Mouse (Mus musculus) kidney, embryonic 16.5 days (tissue): Measurements from ENCODE around the gene Cd83. TPM values are rescaled to one million over a fixed set of nuclear protein-coding genes. Genes with fewer than 3 reads are reported as not detected.

ENCODE experiments used
- ATAC-seq: fragments of 200-750 bp; cut with Nextera tagmentation; 2 replicates; pipeline ENCODE4 v1.8.0; 2017; ENCODE audit warnings: moderate TSS enrichment; ENCODE audit not compliant: low FRiP score, low TSS enrichment
- H3K27ac ChIP-seq: fragments of 300-500 bp; sonication (generic); 2 replicates; pipeline ENCODE4 v1.5.1; 2014; ENCODE audit warnings: low read length
- H3K27me3 ChIP-seq: fragments of 300-500 bp; sonication (generic); 2 replicates; pipeline ENCODE4 v1.6.1; 2014; ENCODE audit warnings: low read length, control low read depth, mixed read lengths; ENCODE audit not compliant: insufficient read depth
- H3K36me3 ChIP-seq: fragments of 300-500 bp; sonication (generic); 2 replicates; pipeline ENCODE4 v1.6.1; 2014; ENCODE audit warnings: low read length, control low read depth, mixed read lengths; ENCODE audit not compliant: insufficient read depth
- H3K4me1 ChIP-seq: fragments of 300-500 bp; sonication (generic); 2 replicates; pipeline ENCODE4 v1.6.1; 2014; ENCODE audit warnings: low read length, control low read depth, mixed read lengths; ENCODE audit not compliant: insufficient read depth
- H3K4me2 ChIP-seq: fragments of 300-500 bp; sonication (generic); replicated peaks from 2 replicates; pipeline ENCODE4 v1.6.1; 2014; ENCODE audit warnings: low read depth, low read length
- H3K4me3 ChIP-seq: fragments of 300-500 bp; sonication (generic); 2 replicates; pipeline ENCODE4 v1.5.1; 2014; ENCODE audit warnings: mild to moderate bottlenecking, low read length
- H3K9ac ChIP-seq: fragments of 300-500 bp; sonication (generic); replicated peaks from 2 replicates; pipeline ENCODE4 v1.6.1; 2014; ENCODE audit warnings: low read length
- H3K9me3 ChIP-seq: fragments of 300-500 bp; sonication (generic); 2 replicates; pipeline ENCODE4 v1.6.1; 2016; ENCODE audit warnings: low read length, control low read depth
- WGBS: fragments of 180-500 bp; shearing (Covaris S2); extraction: QIAGEN DNeasy Blood & Tissue Kit; methylation state at CpG from one replicate; pipeline ENCODE4 v1.1.7; 2014; 5-methylcytosine and 5-hydroxymethylcytosine counted together
- polyA plus RNA-seq: library from polyadenylated mRNA; unstranded; fragments of >200 nt; fragmentation: Nextera tagmentation; extraction: Ambion mirVana; gene quantifications from 2 replicates; pipeline ENCODE4 v1.2.1, GENCODE M21; 2015

Cd83 gene
- polyA plus RNA-seq, 1 experiment from 2014 or later = 35.2 TPM

DNA sequence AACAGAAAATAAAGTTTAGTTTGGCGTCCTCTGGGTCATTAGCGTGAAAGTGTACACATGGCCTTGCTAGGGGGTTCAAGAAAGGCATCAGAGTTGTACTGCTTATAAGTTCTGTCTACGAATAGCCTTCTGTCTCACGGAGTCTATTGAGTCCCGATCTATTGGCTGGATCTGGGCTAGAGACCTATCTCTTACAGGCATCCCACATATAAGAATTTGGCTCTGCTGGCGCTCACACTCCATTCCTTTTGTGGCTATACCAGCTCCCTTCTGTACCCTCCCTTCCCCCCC is 34.4 kb downstream of the Cd83 start:
- Histone ChIP-seq H3K27ac (no peak overlapping the region), H3K36me3 (no peaks in the 10 kb centered on the region), H3K27me3 (no peaks in the 10 kb centered on the region), H3K4me1 (no peaks in the 10 kb centered on the region), H3K9me3 (peaks cover 6% of the 10 kb centered on the region; the same call in 1 of the 2 replicates), H3K4me2 (no peak overlapping the region), H3K4me3 (no peak overlapping the region), H3K9ac (no peak overlapping the region)
- ATAC-seq = no peak
- WGBS = 90% methylated on average over 6 of the region's 6 CpGs

- Histone ChIP-seq H3K36me3 (no peaks in the 10 kb centered on the region), H3K27me3 (no peaks in the 10 kb centered on the region), H3K27ac (no peak overlapping the region), H3K4me3 (no peak overlapping the region), H3K4me1 (no peaks in the 10 kb centered on the region), H3K4me2 (no peak overlapping the region), H3K9ac (no peak overlapping the region), H3K9me3 (peaks cover 5% of the 10 kb centered on the region; the same call in 1 of the 2 replicates)
- no peak for ATAC-seq
- 59% methylated on average over 8 of the region's 8 CpGs for WGBS
Measured at GRCm38 (mm10) chr13:43820071-43820470, 35.5 kb downstream of the Cd83 start.

GRCm38 (mm10) chr13:43822306-43822705 is 37.7 kb downstream of the Cd83 start:
- no peak overlapping the region for H3K4me3 ChIP-seq
- H3K4me2 ChIP-seq = no peak overlapping the region
- no peak for ATAC-seq
- no peaks in the 10 kb centered on the region for H3K27me3 ChIP-seq
- H3K27ac ChIP-seq = no peak overlapping the region
- no peaks in the 10 kb centered on the region for H3K9me3 ChIP-seq
- no peaks in the 10 kb centered on the region for H3K36me3 ChIP-seq
- H3K4me1 ChIP-seq = no peaks in the 10 kb centered on the region
- no peak overlapping the region for H3K9ac ChIP-seq
- 57% methylated on average over 4 of the region's 4 CpGs for WGBS

GRCm38 (mm10) chr13:43828648-43829047 is 44.1 kb downstream of the Cd83 start:
- H3K4me2 ChIP-seq = no peak overlapping the region
- no peak overlapping the region for H3K9ac ChIP-seq
- no peaks in the 10 kb centered on the region for H3K9me3 ChIP-seq
- no peak overlapping the region for H3K27ac ChIP-seq
- 66% methylated on average over 5 of the region's 5 CpGs for WGBS
- H3K4me3 ChIP-seq = no peak overlapping the region
- ATAC-seq = no peak
- H3K36me3 ChIP-seq = no peaks in the 10 kb centered on the region
- H3K27me3 ChIP-seq = no peaks in the 10 kb centered on the region
- 0 out of 2 replicates have a peak, but pooled peaks cover 4% of the 10 kb centered on the region for H3K4me1 ChIP-seq

DNA sequence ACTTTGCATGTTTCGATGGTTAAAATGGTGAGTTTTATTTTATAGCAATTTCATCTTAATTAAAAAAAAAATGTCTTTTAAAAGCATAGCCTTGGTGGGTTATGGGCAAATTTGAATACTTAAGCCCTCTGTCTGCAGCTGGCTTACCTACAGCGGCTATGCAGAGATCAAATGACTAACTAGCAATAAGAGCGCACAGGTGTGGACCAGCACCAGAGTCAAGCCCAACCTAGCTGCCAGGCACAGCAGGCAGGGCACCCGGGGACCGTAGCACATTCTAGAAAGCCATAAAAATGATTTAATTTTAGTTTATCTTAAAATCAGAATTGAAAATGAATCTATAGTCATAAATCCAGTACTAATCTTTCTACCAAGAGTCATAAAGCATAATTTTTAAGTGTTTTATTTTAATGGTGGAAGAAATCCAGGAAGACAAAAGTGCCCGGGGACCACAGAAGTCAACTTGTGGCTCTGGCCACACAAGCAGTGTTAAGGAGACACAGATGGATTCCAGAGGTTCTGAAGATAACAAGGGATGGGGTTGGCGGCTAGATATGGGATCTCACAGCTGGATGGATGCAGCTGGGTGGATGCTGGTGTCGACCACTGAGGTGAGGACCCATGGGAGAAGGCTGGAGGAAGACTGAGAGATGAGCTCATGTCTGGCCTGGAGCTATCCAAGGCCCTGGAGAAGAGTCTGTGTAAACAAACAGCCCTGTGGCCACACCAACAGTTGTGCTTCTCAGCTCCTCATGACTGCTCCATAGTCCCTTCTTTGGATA is 46.5 kb downstream of the Cd83 start:
- peak; percentile 80 for ATAC-seq
- Histone ChIP-seq H3K27ac (no peak overlapping the region), H3K4me1 (0 out of 2 replicates have a peak, but pooled peaks cover 4% of the 10 kb centered on the region), H3K4me3 (no peak overlapping the region), H3K9me3 (no peaks in the 10 kb centered on the region), H3K4me2 (no peak overlapping the region), H3K36me3 (no peaks in the 10 kb centered on the region), H3K27me3 (no peaks in the 10 kb centered on the region), H3K9ac (no peak overlapping the region)
- WGBS = 59% methylated on average over 8 of the region's 8 CpGs

- no peaks in the 10 kb centered on the region for H3K9me3 ChIP-seq
- H3K9ac ChIP-seq = no peak overlapping the region
- no peaks in the 10 kb centered on the region for H3K27me3 ChIP-seq
- H3K4me2 ChIP-seq = no peak overlapping the region
- 24% methylated on average over 7 of the region's 7 CpGs for WGBS
- H3K27ac ChIP-seq = no peak overlapping the region
- no peak overlapping the region for H3K4me3 ChIP-seq
- 0 out of 2 replicates have a peak, but pooled peaks cover 4% of the 10 kb centered on the region for H3K4me1 ChIP-seq
- H3K36me3 ChIP-seq = no peaks in the 10 kb centered on the region
- no peak for ATAC-seq
Measured at GRCm38 (mm10) chr13:43832731-43833130, 48.2 kb downstream of the Cd83 start.

DNA sequence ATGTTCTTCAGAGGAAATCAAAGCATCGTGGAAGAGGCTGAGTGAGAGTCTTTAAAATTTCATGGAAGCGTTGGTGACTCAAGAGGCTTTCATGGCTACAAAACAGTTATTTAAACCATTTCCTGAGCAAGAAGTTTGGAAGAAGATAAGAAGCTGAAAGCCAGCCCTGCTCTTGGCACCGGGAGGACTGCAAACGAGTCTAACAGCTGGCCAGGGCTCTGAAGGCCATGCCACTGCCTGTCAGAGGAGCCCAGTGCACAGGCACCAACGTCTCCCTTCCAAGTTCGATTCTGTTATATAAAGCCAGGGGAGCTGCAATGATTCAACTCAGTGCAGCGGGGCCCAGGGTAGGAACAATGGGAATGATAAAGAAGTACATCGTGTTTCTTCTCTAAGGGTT is 51.8 kb downstream of the Cd83 start:
- 32% methylated on average over 8 of the region's 8 CpGs for WGBS
- Histone ChIP-seq H3K9ac (no peak overlapping the region), H3K4me1 (0 out of 2 replicates have a peak, but pooled peaks cover 4% of the 10 kb centered on the region)

DNA sequence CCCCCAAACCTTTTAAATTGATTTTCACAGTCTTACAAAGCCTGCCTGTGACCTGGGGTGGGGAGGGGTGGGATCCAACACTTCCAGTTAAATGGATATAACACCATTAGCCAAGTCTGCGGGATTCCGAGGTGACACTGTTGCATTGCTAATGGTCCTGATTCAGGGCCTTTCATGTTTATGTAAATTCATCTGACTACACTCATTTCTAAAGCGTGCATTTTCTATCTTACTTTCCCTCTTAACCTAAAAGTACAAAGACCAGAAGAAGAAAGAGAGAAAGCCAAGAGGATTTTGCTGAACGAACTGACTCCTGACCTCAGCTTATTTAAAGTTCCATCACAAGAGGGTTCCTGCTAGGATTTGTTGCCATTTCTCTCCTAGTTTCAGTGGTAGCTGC is 53.2 kb downstream of the Cd83 start:
- Histone ChIP-seq H3K9ac (no peak overlapping the region), H3K4me3 (no peak overlapping the region), H3K27me3 (no peaks in the 10 kb centered on the region)

More for the DNA sequence above, 51.8 kb downstream of the Cd83 start:
- Histone ChIP-seq H3K4me3 (no peak overlapping the region), H3K9me3 (no peaks in the 10 kb centered on the region), H3K4me2 (no peak overlapping the region), H3K36me3 (no peaks in the 10 kb centered on the region), H3K27me3 (no peaks in the 10 kb centered on the region), H3K27ac (no peak overlapping the region)
- no peak for ATAC-seq

GRCm38 (mm10) chr13:43845151-43845550 is 60.6 kb downstream of the Cd83 start:
- H3K4me2 ChIP-seq = no peak overlapping the region
- ATAC-seq = no peak
- H3K9ac ChIP-seq = no peak overlapping the region
- H3K4me1 ChIP-seq = peaks cover 4% of the 10 kb centered on the region; the same call in 1 of the 2 replicates
- H3K4me3 ChIP-seq = no peak overlapping the region
- no peaks in the 10 kb centered on the region for H3K27me3 ChIP-seq
- WGBS = 78% methylated on average over 5 of the region's 5 CpGs
- no peaks in the 10 kb centered on the region for H3K9me3 ChIP-seq
- no peaks in the 10 kb centered on the region for H3K36me3 ChIP-seq
- no peak overlapping the region for H3K27ac ChIP-seq

More for the DNA sequence above, 53.2 kb downstream of the Cd83 start:
- 54% methylated on average over 4 of the region's 4 CpGs for WGBS
- Histone ChIP-seq H3K36me3 (no peaks in the 10 kb centered on the region), H3K27ac (no peak overlapping the region), H3K9me3 (no peaks in the 10 kb centered on the region), H3K4me1 (0 out of 2 replicates have a peak, but pooled peaks cover under 1% of the 10 kb centered on the region), H3K4me2 (no peak overlapping the region)
- no peak for ATAC-seq

DNA sequence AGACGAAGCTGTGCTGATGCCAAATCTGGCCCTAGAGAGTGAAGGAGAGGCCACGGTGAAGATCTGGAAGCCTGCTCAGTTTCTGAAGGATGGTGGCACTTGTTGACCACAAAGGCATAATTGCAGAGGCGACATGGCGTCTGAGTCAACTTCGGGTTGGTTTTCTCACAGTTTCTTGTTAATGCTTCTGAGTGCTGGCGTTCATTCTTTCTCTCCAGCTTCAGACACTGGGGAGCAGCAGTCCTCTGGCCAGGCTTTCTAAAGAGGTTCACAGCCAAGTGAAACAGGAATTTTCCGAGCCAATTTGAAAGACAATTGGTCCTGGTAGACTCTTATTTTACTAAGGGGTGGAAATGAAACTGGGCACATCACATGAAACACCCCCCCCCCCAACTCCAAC is 62.6 kb downstream of the Cd83 start:
- ATAC-seq = no peak
- whole genome bisulfite sequencing = 82% methylated on average over 7 of the region's 7 CpGs
- H3K9ac ChIP-seq = no peak overlapping the region
- H3K4me1 ChIP-seq = peaks cover 4% of the 10 kb centered on the region; the same call in 1 of the 2 replicates
- H3K4me3 ChIP-seq = no peak overlapping the region
- no peak overlapping the region for H3K27ac ChIP-seq
- no peaks in the 10 kb centered on the region for H3K27me3 ChIP-seq
- no peaks in the 10 kb centered on the region for H3K9me3 ChIP-seq
- H3K36me3 ChIP-seq = no peaks in the 10 kb centered on the region
- H3K4me2 ChIP-seq = no peak overlapping the region
